Mouse (Mus musculus) stomach, embryonic 15.5 days (tissue): ENCODE results near the gene Mrgpra6. TPM values are rescaled to one million over a fixed set of nuclear protein-coding genes. Genes with fewer than 3 reads are reported as not detected.

Source experiments
- ATAC-seq: fragments of 200-750 bp; cut with Nextera tagmentation; 2 replicates; pipeline ENCODE4 v1.8.0; 2017; ENCODE audit warnings: low read depth, moderate number of reproducible peaks, moderate TSS enrichment; ENCODE audit not compliant: insufficient read depth, low FRiP score
- H3K27ac ChIP-seq: fragments of 300-500 bp; sonication (generic); 2 replicates; pipeline ENCODE4 v1.5.1; 2015; ENCODE audit warnings: mild to moderate bottlenecking, inconsistent platforms
- H3K27me3 ChIP-seq: fragments of 300-500 bp; sonication (generic); replicated peaks from 2 replicates; pipeline ENCODE4 v1.6.1; 2015; ENCODE audit warnings: inconsistent platforms
- H3K36me3 ChIP-seq: fragments of 300-500 bp; sonication (generic); 2 replicates; pipeline ENCODE4 v1.6.1; 2015; ENCODE audit warnings: inconsistent platforms
- H3K4me1 ChIP-seq: fragments of 300-500 bp; sonication (generic); 2 replicates; pipeline ENCODE4 v1.6.1; 2015; ENCODE audit warnings: inconsistent platforms
- H3K4me2 ChIP-seq: fragments of 300-500 bp; sonication (generic); 2 replicates; pipeline ENCODE4 v1.6.1; 2015; ENCODE audit warnings: mild to moderate bottlenecking, inconsistent platforms
- H3K4me3 ChIP-seq: fragments of 300-500 bp; sonication (generic); replicated peaks from 2 replicates; pipeline ENCODE4 v1.5.1; 2015; ENCODE audit warnings: inconsistent platforms
- H3K9ac ChIP-seq: fragments of 300-500 bp; sonication (generic); 2 replicates; pipeline ENCODE4 v1.6.1; 2015; ENCODE audit warnings: inconsistent platforms
- H3K9me3 ChIP-seq: fragments of 300-500 bp; sonication (generic); 2 replicates; pipeline ENCODE4 v1.6.1; 2016; ENCODE audit warnings: inconsistent platforms
- WGBS: fragments of 180-500 bp; shearing (Covaris S2); methylation state at CpG from one replicate; pipeline ENCODE4 v1.1.7; 2015; 5-methylcytosine and 5-hydroxymethylcytosine counted together
- polyA plus RNA-seq: library from polyadenylated mRNA; unstranded; fragments of >200 nt; fragmentation: Nextera tagmentation; extraction: Ambion mirVana; gene quantifications from 2 replicates; pipeline ENCODE4 v1.2.1, GENCODE M21; 2015

Gene Mrgpra6
- polyA plus RNA-seq, 1 experiment from 2014 or later, result not detected

DNA sequence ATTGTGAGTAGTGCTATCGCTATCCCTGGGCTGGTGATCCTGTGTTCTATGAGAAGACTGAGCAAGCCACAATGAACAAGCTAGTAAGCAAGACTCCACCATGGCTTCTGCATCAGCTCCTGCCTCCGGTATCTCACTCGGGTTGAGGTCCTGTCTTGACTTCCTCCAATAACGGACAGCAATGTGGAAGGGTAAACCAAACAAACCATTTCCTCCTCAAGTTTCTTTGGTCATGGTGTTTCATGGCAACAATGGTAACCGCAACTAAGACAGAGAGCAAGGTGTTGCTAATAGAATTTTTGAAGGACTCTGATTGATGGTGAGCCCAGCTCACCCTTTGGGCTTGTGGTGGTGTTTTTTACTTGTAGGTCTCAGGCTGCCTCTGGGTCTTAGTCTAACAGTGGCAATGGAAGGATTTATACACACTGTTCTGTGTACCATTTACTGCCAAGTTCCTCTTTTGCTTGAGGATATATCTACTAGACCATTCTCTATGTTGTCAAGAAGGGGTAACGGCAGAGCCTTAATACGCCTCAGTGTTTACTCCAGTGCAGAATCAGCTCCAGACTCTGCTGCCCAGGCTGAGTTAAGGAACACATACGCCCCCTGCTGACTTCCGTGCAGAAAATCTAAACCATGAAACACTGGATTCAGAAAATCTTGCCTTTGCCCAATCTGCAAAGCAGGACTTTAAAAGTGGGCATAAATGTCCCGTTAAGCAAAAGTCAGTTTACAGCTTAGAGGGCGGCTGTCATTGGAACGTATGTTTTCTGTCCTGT, 58.5 kb downstream of the Mrgpra6 start:
- Histone ChIP-seq H3K27ac (no peak overlapping the region), H3K27me3 (no peaks in the 10 kb centered on the region), H3K4me1 (no peaks in the 10 kb centered on the region), H3K9ac (no peak overlapping the region), H3K4me3 (no peak overlapping the region), H3K4me2 (no peak overlapping the region), H3K36me3 (no peaks in the 10 kb centered on the region), H3K9me3 (no peaks in the 10 kb centered on the region)
- WGBS, result 50% methylated on average over 12 of the region's 12 CpGs
- ATAC-seq, result no peak

DNA sequence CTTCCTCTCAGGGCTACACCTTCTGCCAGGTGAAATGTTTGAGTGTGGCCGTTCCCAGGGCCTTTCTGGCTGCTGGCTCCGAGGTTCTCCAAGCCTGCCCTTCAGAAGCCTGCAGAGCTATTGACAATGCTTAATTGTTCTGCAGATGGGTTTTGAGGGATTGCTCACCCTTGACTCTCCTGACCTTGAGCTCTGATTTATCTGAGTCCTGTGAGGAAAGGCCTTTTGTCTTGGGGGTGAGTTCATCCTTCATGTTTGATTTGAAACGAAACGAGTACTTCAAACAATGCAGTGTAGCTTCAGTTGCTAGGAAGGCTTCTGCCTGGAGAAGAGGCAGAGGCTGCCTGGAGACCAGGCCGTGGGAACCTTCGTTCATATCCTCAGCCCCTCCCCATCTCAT, 60.4 kb downstream of the Mrgpra6 start:
- Histone ChIP-seq H3K9me3 (no peaks in the 10 kb centered on the region), H3K4me3 (no peak overlapping the region), H3K9ac (no peak overlapping the region), H3K36me3 (no peaks in the 10 kb centered on the region), H3K27ac (no peak overlapping the region), H3K27me3 (no peaks in the 10 kb centered on the region), H3K4me2 (no peak overlapping the region), H3K4me1 (no peaks in the 10 kb centered on the region)
- ATAC-seq, result no peak
- 28% methylated on average over 6 of the region's 6 CpGs for WGBS

DNA sequence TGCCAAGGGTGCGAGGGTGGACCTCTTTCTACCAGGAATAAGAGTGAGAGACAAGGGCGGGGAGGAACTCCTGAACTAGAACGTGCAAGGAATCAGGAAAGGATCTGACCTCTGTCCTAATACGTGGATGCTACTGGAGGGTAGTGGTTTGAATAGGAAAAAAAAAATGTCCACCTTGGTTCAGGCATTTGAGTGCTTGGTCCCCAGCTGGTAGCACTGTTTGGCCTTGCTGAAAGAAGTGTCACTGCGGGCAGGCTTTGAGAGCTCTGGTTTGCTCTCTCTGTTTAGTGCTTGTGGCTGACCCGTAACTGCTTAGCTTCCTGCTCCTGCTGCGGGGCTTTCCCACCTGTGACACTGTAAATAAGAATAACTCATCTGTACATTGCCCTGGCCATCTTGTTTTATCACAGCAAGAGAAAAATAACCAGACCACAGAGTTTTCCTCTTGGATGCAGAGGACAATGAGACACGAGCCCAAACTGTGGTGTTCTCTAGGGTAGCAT, 64.8 kb downstream of the Mrgpra6 start:
- Histone ChIP-seq H3K4me2 (no peak overlapping the region), H3K36me3 (no peaks in the 10 kb centered on the region), H3K27ac (no peak overlapping the region), H3K9ac (no peak overlapping the region), H3K27me3 (peaks cover 3% of the 10 kb centered on the region), H3K9me3 (no peaks in the 10 kb centered on the region), H3K4me3 (no peak overlapping the region), H3K4me1 (no peaks in the 10 kb centered on the region)
- 75% methylated on average over 8 of the region's 8 CpGs for WGBS
- ATAC-seq, result no peak

Other genes starting within 250 kb of the Mrgpra6 start
- gene Uevld, start 246.4 kb downstream of the Mrgpra6 start, polyA plus RNA-seq, result 10.0 and 10.9 TPM in 2 replicates
- not detected in 2 replicates for gene Gm9999, start 221.3 kb downstream of the Mrgpra6 start, polyA plus RNA-seq
- 19.3 and 19.7 TPM in 2 replicates for gene Spty2d1, start 196.5 kb downstream of the Mrgpra6 start, polyA plus RNA-seq
- 29.8 and 33.5 TPM in 2 replicates for gene Tmem86a, start 154.3 kb downstream of the Mrgpra6 start, polyA plus RNA-seq
- gene Ptpn5, start 71.2 kb downstream of the Mrgpra6 start, polyA plus RNA-seq, result 1.3 and 1.5 TPM in 2 replicates
- gene Mrgpra9, start 47.9 kb upstream of the Mrgpra6 start, polyA plus RNA-seq, result not detected in 2 replicates
- gene Mrgpra1, start 149.3 kb upstream of the Mrgpra6 start, polyA plus RNA-seq, result not detected in 2 replicates
- gene Mrgpra2a, start 247.2 kb upstream of the Mrgpra6 start, polyA plus RNA-seq, result 0.48 TPM in 1 of 2 replicates, not detected in the other